Mouse (Mus musculus) heart, embryonic 14.5 days (tissue): ENCODE measurements around the gene Phactr1. TPM values are rescaled to one million over a fixed set of nuclear protein-coding genes. Genes with fewer than 3 reads are reported as not detected.

Source experiments
- ATAC-seq: fragments of 200-750 bp; cut with Nextera tagmentation; 2 replicates; pipeline ENCODE4 v1.8.0; 2017; ENCODE audit warnings: low read depth, moderate TSS enrichment; ENCODE audit not compliant: insufficient number of reproducible peaks, insufficient read depth, low FRiP score
- H3K27ac ChIP-seq, 2 experiments: fragments of 200-500 bp in 1 of 2; fragments of 300-500 bp in 1 of 2; sonication (generic) in 1 of 2; replicated peaks in 1 of 2; 2 replicates each; pipeline ENCODE4 v1.5.1; 2012 to 2014; ENCODE audit warnings: low read depth in 2 of 2, low read length in 2 of 2, control low read depth in 1 of 2, mild to moderate bottlenecking in 1 of 2, mixed read lengths in 1 of 2; ENCODE audit not compliant: control insufficient read depth in 1 of 2, insufficient read depth in 1 of 2
- H3K27me3 ChIP-seq: fragments of 300-500 bp; sonication (generic); 2 replicates; pipeline ENCODE4 v1.6.1; 2014; ENCODE audit warnings: mild to moderate bottlenecking, low read length, control low read depth; ENCODE audit not compliant: control insufficient read depth, insufficient read depth
- H3K36me3 ChIP-seq: fragments of 300-500 bp; sonication (generic); 2 replicates; pipeline ENCODE4 v1.6.1; 2014; ENCODE audit warnings: mild to moderate bottlenecking, control low read depth, low read length, mixed read lengths; ENCODE audit not compliant: control insufficient read depth, insufficient read depth
- H3K4me1 ChIP-seq, 2 experiments: fragments of 200-500 bp in 1 of 2; fragments of 300-500 bp in 1 of 2; sonication (generic) in 1 of 2; 2 replicates each; pipeline ENCODE4 v1.6.1; 2012 to 2014; ENCODE audit warnings: low read length in 2 of 2, control low read depth in 1 of 2, mixed read lengths in 1 of 2; ENCODE audit not compliant: control insufficient read depth in 2 of 2, insufficient read depth in 2 of 2
- H3K4me2 ChIP-seq: fragments of 300-500 bp; sonication (generic); 2 replicates; pipeline ENCODE4 v1.6.1; 2014; ENCODE audit warnings: mild to moderate bottlenecking, low read length
- H3K4me3 ChIP-seq, 2 experiments: fragments of 200-500 bp in 1 of 2; fragments of 300-500 bp in 1 of 2; sonication (generic) in 1 of 2; 2 replicates each; pipeline ENCODE4 v1.5.1; 2012 to 2014; ENCODE audit warnings: low read length in 2 of 2, mild to moderate bottlenecking in 2 of 2, control low read depth in 1 of 2, low read depth in 1 of 2, moderate library complexity in 1 of 2; ENCODE audit not compliant: control insufficient read depth in 1 of 2, insufficient read depth in 1 of 2
- H3K9ac ChIP-seq: fragments of 300-500 bp; sonication (generic); 2 replicates; pipeline ENCODE4 v1.6.1; 2014; ENCODE audit warnings: mild to moderate bottlenecking, low read length
- H3K9me3 ChIP-seq: fragments of 300-500 bp; sonication (generic); 2 replicates; pipeline ENCODE4 v1.6.1; 2016; ENCODE audit warnings: low read length, control low read depth; ENCODE audit not compliant: control insufficient read depth
- WGBS: fragments of 180-500 bp; shearing (Covaris S2); extraction: QIAGEN DNeasy Blood & Tissue Kit; methylation state at CpG from one replicate; pipeline ENCODE4 v1.1.7; 2014; 5-methylcytosine and 5-hydroxymethylcytosine counted together
- polyA plus RNA-seq: library from polyadenylated mRNA; unstranded; fragments of >200 nt; fragmentation: Nextera tagmentation; extraction: Ambion mirVana; gene quantifications from 2 replicates; pipeline ENCODE4 v1.2.1, GENCODE M21; 2014

The Phactr1 gene
- polyA plus RNA-seq, 1 experiment from 2014 or later: 8.9 TPM

GRCm38 (mm10) chr13:43159429-43159828 is 479.0 kb downstream of the Phactr1 start:
- no peak overlapping the region for H3K9ac ChIP-seq
- H3K27ac ChIP-seq: peak overlapping the region; percentile 61 to 64
- H3K9me3 ChIP-seq: no peaks in the 10 kb centered on the region
- no peaks in the 10 kb centered on the region for H3K27me3 ChIP-seq
- no peak overlapping the region for H3K4me2 ChIP-seq
- WGBS: 35% methylated on average over 3 of the region's 3 CpGs
- ATAC-seq: no peak
- peaks cover 9 to 21% of the 10 kb centered on the region in 2 experiments; a peak in 3 of 4 replicates for H3K4me1 ChIP-seq
- peaks cover 53% of the 10 kb centered on the region for H3K36me3 ChIP-seq
- H3K4me3 ChIP-seq: no peak overlapping the region; a peak in 1 of 4 replicates

- Histone ChIP-seq H3K9ac (no peak overlapping the region), H3K4me1 (peaks cover 6 to 13% of the 10 kb centered on the region in 2 experiments), H3K4me2 (no peak overlapping the region), H3K36me3 (peaks cover 59% of the 10 kb centered on the region), H3K27me3 (no peaks in the 10 kb centered on the region), H3K9me3 (no peaks in the 10 kb centered on the region), H3K27ac (no peak overlapping the region), H3K4me3 (no peak overlapping the region)
- WGBS: 77% methylated on average over 9 of the region's 9 CpGs
- ATAC-seq: no peak
Measured at GRCm38 (mm10) chr13:43167721-43168120, 487.3 kb downstream of the Phactr1 start.

- Histone ChIP-seq H3K9ac (peak within 1 kb of the TSS; percentile 93), H3K36me3 (peaks cover 27% of the 10 kb centered on the region), H3K9me3 (no peaks in the 10 kb centered on the region), H3K27me3 (no peaks in the 10 kb centered on the region), H3K27ac (peak within 1 kb of the TSS; percentile 74 to 87), H3K4me2 (peak within 1 kb of the TSS; percentile 81), H3K4me1 (peaks cover 6 to 18% of the 10 kb centered on the region in 2 experiments), H3K4me3 (peak within 1 kb of the TSS; percentile 81 to 86)
- WGBS: under 1% methylated on average over 48 of the region's 48 CpGs
- ATAC-seq: peak; percentile 94
Measured at GRCm38 (mm10) chr13:43171020-43171710, 490.7 kb downstream of the Phactr1 start, which contains the start of gene Tbc1d7. TSS of gene Tbc1d7 (minus strand) at chr13:43171501.

- Histone ChIP-seq H3K4me1 (peaks cover 6 to 18% of the 10 kb centered on the region in 2 experiments), H3K27ac (no peak overlapping the region; a peak in 1 of 4 replicates), H3K9me3 (no peaks in the 10 kb centered on the region), H3K27me3 (no peaks in the 10 kb centered on the region), H3K4me3 (peak overlapping the region; percentile 65 to 81), H3K4me2 (peak overlapping the region; percentile 81), H3K36me3 (peaks cover 18% of the 10 kb centered on the region), H3K9ac (peak overlapping the region; percentile 93)
- ATAC-seq: no peak
- 21% methylated on average over 14 of the region's 14 CpGs for WGBS
Measured at GRCm38 (mm10) chr13:43172036-43172713, 491.8 kb downstream of the Phactr1 start.

GRCm38 (mm10) chr13:43173262-43173661 is 492.8 kb downstream of the Phactr1 start:
- Histone ChIP-seq H3K9me3 (no peaks in the 10 kb centered on the region), H3K4me3 (no peak overlapping the region), H3K4me2 (0 out of 2 replicates have a peak overlapping the region, but pooled peaks have one; percentile 32), H3K4me1 (peaks cover 6 to 18% of the 10 kb centered on the region in 2 experiments), H3K27me3 (no peaks in the 10 kb centered on the region), H3K9ac (0 out of 2 replicates have a peak overlapping the region, but pooled peaks have one; percentile 44), H3K27ac (no peak overlapping the region), H3K36me3 (peaks cover 7% of the 10 kb centered on the region)
- 13% methylated on average over 9 of the region's 9 CpGs for WGBS
- ATAC-seq: no peak

GRCm38 (mm10) chr13:43176676-43177075 is 496.3 kb downstream of the Phactr1 start:
- H3K4me2 ChIP-seq: no peak overlapping the region
- H3K27me3 ChIP-seq: peaks cover 3% of the 10 kb centered on the region; the same call in 1 of the 2 replicates
- WGBS: 91% methylated on average over 3 of the region's 3 CpGs
- no peaks in the 10 kb centered on the region for H3K9me3 ChIP-seq
- no peaks in the 10 kb centered on the region for H3K36me3 ChIP-seq
- no peak overlapping the region for H3K4me3 ChIP-seq
- no peak for ATAC-seq
- no peak overlapping the region for H3K27ac ChIP-seq
- peaks cover 5 to 13% of the 10 kb centered on the region in 2 experiments for H3K4me1 ChIP-seq
- no peak overlapping the region for H3K9ac ChIP-seq

- Histone ChIP-seq H3K27me3 (peaks cover 4% of the 10 kb centered on the region; the same call in 1 of the 2 replicates), H3K4me1 (peaks cover 2 to 10% of the 10 kb centered on the region in 2 experiments; a peak in 3 of 4 replicates), H3K9me3 (no peaks in the 10 kb centered on the region), H3K27ac (no peak overlapping the region), H3K4me2 (no peak overlapping the region), H3K9ac (no peak overlapping the region), H3K36me3 (no peaks in the 10 kb centered on the region), H3K4me3 (no peak overlapping the region)
- ATAC-seq: no peak
- WGBS: 80% methylated on average over 7 of the region's 7 CpGs
Measured at GRCm38 (mm10) chr13:43177317-43177716, 496.9 kb downstream of the Phactr1 start.
